Mouse (Mus musculus): ENCODE results near the gene Dand5.

Dand5 gene

DNA sequence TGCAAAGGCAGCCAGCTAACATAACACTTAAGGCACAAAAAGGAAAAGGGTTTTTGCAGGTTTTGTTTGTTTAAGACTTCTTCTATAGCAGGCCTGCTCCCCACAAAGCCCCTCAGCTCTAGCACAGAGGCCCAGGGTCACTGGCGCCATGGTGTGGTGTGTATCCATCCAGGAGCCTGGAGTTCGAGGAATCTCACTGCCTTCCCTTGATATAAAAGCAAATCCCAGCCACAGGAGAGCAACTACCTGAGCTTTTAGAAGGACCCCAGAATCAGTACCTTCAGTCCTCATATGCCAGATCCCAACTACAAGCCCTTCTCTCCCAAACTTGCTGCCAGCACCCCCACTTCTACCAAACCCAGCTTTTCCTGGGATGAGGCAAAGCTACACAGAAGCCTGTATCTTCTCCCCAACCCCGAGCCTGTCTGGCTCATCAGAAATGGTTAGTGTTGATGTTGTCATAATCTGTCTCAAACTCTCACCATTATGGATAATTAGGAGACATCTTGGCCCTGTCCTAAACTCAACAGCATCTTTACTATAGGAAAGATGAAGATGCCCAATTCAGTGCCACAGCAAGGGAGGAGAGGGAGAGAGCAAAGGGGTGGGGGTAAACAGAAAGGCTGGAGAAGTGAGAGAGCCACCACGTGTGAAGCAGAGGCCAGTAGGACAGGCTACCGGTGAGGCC is 51.5 kb downstream of the Dand5 start:
- DNase-seq (ENCODE audit: low spot score in 2 of 2): no peak

DNA sequence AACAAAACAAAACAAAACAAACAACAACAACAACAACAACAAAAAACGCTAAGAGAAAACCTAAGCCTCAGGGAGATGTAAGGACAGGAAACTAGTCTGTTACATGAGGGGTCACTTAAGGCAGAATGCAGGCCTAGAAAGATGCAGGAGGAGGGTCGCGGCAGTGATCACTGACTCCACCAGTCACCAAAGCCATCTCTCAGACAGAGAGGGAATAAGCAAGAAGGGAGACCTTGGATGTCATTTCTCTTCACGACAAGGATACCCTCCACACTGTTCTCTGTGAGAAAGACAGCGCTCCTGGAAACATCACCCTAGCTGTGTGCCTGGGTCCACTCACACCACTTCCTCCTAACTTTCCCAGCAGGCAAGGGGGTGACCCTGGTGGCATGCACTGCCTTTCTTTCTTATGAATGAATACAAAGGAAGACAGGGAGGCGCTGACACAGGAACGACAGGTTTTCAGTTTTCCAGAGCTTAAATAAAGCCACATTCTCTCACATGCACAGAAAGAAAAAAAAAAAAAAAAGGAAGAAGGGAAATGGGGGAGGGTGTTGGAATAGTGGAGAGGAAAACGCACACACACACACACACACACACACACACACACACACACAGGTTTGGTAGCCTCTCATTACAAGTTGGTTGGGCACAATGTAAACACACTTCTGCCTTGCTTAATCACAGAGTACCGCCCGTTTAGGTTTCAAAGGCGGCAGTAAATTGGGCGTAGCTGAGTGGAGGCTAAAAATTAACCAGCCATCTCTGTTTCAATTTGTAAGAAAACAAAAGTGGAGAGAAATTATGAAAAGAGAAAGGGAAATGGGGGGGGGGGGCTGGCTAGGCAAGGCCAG is 52.3 kb downstream of the Dand5 start:
- no peak for DNase-seq (ENCODE audit: low spot score in 2 of 2)

DNA sequence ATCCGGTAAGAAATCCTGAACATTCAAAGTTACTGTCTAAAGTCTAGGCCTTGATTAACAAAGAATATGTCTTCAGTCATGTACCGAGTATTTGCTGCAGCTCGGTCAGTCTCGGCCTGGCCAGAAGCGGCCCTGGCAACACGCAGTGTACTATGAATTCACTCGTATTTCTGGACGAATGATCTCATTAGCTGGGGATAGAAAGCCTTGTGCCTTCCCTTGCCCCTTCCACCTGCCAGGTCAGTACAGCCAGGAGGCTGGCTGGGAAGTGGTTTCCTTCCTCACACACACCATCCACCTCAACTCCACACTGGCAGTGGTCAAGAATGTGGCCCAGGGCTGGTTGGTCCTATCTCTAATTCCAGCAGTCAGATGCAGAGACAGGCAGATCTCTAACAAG is 53.3 kb downstream of the Dand5 start:
- DNase-seq (ENCODE audit: low spot score in 2 of 2): no peak

DNA sequence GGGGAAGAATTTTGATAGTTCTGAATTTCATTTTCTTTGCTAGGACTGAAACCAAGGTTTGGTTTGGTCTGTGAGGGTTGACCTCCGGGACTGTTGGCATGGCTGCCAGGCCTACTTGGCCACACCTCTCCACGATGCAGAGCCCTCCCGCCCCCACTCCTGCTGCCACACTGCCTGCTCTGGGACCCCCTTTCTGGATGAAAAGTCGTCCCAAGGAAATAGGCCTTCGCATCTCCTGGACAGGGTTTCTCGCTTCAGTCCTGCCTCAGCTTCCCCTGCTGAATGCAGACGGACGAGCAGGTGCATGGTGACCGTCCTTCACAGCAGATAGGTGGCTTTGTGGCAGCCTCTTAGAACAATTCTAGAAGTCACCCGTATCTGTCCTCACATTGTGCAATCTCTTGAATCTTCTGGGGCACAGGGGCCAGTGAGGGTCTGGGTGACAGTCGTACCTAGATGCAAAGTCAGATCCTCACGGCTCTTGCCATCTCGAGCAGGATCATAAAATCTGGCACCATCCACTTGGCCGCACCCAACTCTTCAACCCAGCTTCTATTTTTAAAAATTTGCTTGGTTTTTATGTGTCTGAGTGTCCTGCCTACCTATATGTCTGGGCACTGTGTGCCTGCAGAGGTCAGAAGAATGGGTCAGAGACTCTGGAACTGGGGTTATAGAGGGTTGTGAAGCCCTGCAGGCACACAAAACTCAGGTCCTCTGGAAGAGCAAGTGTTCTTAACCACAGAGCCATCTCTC is 54.1 kb downstream of the Dand5 start:
- DNase-seq (ENCODE audit: low spot score in 2 of 2): no peak

DNA sequence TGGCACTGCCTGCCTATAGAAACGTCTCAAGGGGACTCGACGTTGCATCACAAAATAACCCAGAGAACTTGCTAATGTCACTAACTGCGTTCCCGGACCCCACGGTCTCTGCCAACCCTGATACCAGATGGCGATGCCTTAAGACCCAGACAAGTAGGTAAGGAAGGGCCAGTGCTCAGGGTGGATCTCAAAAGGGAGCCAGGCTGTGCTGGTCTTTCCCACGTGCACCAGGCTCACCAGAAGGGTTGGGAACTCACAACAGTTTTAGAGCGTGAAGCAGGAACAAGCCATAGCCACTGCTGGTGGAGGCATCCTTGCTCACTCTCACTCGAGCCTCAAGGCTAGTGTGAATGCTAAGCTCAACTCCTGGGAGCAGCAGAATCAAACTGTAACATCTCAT is 55.4 kb downstream of the Dand5 start:
- DNase-seq (ENCODE audit: low spot score in 2 of 2): no peak

DNA sequence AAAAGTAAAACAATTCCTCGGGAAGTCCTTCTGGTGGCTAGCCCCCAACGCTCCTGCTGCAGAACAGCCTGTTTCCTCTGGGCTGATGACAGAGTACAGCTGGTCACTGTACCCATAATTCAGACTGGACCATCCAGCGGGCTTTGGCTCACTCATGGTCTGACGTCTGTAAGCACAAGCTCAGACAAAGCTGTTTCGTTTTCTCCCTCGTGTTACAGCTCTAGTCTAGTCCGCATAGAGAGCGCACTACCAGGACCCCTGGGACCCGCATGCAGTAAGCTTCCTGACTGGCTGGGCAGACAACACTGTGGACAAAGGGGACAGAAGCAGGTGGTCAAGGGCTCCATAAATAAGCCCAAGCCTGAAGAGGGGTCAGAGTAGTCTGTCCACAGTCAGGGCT is 56.2 kb downstream of the Dand5 start:
- no peak for DNase-seq (ENCODE audit: low spot score in 2 of 2)

DNA sequence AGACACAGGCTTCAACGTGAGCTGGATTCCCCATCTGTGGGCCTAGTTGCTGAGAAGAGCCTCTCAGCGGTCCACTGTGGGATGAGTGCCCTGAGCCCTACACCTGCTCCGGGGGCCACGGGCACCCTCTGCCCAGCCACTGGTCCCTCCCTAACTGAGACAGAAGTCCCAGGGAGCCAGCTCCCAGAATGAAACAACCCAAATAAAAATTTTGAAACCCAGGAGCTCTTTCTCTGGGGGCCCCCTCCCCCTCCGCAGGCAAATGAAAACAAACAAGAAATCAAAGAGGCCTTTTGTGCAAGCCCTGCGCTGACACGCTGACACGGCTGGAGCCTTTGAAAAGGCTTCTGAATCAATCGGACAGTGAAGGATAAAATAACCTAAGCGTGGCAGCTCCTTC is 57.0 kb downstream of the Dand5 start:
- DNase-seq (ENCODE audit: low spot score in 2 of 2): no peak
